Mouse (Mus musculus) stomach, embryonic 14.5 days (tissue): ENCODE measurements around the gene Cmtm2a. TPM values are rescaled to one million over a fixed set of nuclear protein-coding genes. Genes with fewer than 3 reads are reported as not detected.

Experiments
- polyA plus RNA-seq: library from polyadenylated mRNA; unstranded; fragments of >200 nt; fragmentation: Nextera tagmentation; extraction: Ambion mirVana; gene quantifications from 2 replicates; pipeline ENCODE4 v1.2.1, GENCODE M21; 2014

Cmtm2a gene
- polyA plus RNA-seq, 1 experiment from 2014 or later, result not detected

Other genes with a start within 250 kb of the Cmtm2a start
- 30.2 and 33.1 TPM in 2 replicates for gene Cdh5, start 191.6 kb downstream of the Cmtm2a start, polyA plus RNA-seq
- gene Bean1, start 122.7 kb downstream of the Cmtm2a start, polyA plus RNA-seq, result 1.6 TPM in 2 replicates
- 16.1 and 19.8 TPM in 2 replicates for gene Tk2, start 44.6 kb downstream of the Cmtm2a start, polyA plus RNA-seq
- gene Cklf, start 42.3 kb downstream of the Cmtm2a start, polyA plus RNA-seq, result 46.0 and 53.4 TPM in 2 replicates
- not detected in 2 replicates for gene Gm45711, start 16.9 kb upstream of the Cmtm2a start, polyA plus RNA-seq
- gene Cmtm1, start 17.0 kb upstream of the Cmtm2a start, polyA plus RNA-seq, result not detected in 2 replicates
- not detected in 2 replicates for gene Gm11020, start 28.4 kb upstream of the Cmtm2a start, polyA plus RNA-seq
- gene Cmtm2b, start 29.0 kb upstream of the Cmtm2a start, polyA plus RNA-seq, result not detected in 2 replicates
- gene Cmtm3, start 46.2 kb upstream of the Cmtm2a start, polyA plus RNA-seq, result 154 and 155 TPM in 2 replicates
- gene Cmtm4, start 102.6 kb upstream of the Cmtm2a start, polyA plus RNA-seq, result 6.4 and 7.2 TPM in 2 replicates
- gene Dync1li2, start 149.9 kb upstream of the Cmtm2a start, polyA plus RNA-seq, result 58.4 and 69.2 TPM in 2 replicates
- 0.26 and 0.43 TPM in 2 replicates for gene Terb1, start 216.7 kb upstream of the Cmtm2a start, polyA plus RNA-seq
- 111 and 115 TPM in 2 replicates for gene Nae1, start 241.5 kb upstream of the Cmtm2a start, polyA plus RNA-seq
- gene Car7, start 241.5 kb upstream of the Cmtm2a start, polyA plus RNA-seq, result 0.55 and 1.6 TPM in 2 replicates